Mouse (Mus musculus) kidney, postnatal 14 days (tissue): Measurements from ENCODE around the gene Carm1.
"Not testable (repeated sequence)": the region's sequence is repeated elsewhere in the genome, so short reads cannot be mapped to it uniquely, and the experiment has no call there.

Source experiments
- DNase-seq: peaks from one replicate; pipeline ENCODE4 v3.0.0; 2022; ENCODE audit warnings: mixed read lengths

The Carm1 gene

DNA sequence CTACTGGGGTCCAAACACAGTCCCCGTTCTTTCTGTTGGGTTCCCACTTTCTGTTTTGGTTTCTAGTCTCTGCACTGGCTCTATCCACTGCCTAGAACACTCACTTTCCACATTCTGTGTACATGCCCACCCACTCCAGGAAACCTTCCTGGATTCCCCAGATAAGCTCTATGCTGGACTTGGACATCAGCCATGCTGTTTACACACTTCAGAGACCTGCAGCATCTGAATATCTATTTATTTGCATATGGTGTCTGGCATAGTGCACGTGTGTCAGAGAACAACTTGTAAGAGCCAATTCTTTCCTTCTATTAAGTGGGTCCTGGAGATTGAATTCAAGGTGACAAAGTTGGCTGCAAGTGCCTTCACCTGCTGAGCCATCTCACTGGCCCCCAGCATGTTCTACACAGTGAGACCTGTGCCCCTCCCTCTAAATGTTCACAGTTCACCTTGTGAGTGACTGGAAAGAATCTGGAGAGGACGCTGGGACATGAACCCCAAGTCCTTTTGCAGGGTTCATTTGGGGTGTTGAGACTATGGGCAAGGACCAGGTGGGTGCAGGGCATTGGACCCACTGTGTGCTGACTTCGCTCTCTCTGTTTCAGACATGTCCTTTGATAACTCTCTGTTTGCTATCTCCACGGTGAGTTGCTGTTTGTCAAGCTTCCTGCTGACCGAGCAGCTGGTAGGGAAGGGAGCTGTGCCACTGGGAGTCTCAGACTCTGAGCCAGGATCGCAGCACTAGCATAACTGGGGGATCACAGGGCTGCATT lies 6.5 kb upstream of the Carm1 start:
- DNase-seq = no peak

GRCm38 (mm10) chr9:21542001-21542400 lies 4.7 kb upstream of the Carm1 start:
- DNase-seq = not testable (repeated sequence)

- no peak for DNase-seq
Measured at GRCm38 (mm10) chr9:21545351-21545915, 1.3 kb upstream of the Carm1 start.

GRCm38 (mm10) chr9:21545916-21546788 lies 542 bp upstream of the Carm1 start:
- DNase-seq = peak; percentile 100

DNA sequence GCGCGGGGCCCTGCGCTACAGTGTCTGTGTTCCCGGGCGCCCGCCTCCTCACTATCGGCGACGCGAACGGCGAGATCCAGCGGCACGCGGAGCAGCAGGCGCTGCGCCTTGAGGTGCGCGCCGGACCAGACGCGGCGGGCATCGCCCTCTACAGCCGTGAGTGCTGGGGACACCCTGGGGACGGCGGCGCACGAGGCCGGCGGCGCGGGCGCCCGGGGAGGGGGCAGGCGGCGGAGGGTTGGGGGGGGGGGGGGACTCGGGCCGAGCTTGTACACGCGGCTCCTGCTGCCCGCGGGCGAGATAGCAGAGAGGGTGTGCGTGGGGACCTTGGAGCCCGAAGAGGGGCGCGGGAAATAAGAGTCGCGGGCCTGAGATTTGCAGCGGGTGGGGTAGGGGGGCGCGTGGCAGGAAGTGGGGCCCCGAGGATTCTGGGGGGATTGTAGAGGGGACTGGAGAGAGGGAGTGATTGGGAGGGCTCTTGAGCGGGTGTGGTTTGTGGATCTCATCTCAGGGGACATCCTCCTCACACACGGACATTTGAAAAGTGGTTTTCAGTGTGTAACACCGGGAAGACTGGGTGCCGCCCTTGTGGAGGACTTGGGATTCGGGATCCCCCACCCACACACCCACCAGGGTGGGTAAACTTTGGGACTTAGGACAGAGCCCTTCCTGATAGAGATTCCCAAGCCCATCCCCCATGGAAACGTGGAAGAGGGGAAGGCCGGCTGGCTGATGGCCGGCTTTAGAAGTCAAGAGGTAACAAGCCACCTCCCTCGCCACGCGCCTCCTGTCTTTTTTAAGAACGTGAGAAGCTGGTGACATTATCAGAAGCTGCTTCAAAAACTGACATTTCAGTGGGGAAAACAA lies 614 bp downstream of the Carm1 start:
- peak; percentile 80 for DNase-seq

GRCm38 (mm10) chr9:21551049-21551448 lies 4.4 kb downstream of the Carm1 start:
- DNase-seq = no peak

- DNase-seq = no peak
Measured at GRCm38 (mm10) chr9:21553607-21554273, 7.0 kb downstream of the Carm1 start.

- DNase-seq = no peak
Measured at GRCm38 (mm10) chr9:21555198-21555742, 8.6 kb downstream of the Carm1 start.

DNA sequence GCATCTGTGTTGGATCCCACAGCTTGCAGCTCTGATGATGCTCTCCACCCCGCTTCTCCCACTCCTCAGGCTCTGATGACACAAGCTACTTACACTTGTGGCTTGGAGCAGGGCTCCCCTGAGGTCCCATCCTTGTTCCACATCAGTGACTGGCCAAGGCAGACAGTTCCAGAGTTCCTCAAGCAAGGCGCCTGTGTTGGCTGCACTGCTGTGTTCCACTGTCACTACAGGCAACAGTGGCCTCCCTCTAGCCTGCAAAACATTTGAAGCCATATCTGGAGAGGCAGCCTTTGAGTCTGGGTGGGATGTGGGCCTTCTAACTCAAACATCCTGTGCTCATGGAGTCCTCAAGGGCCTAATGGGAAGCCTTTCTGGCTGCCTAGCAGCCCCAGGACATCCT lies 10.3 kb downstream of the Carm1 start:
- no peak for DNase-seq

- no peak for DNase-seq
Measured at GRCm38 (mm10) chr9:21557556-21557955, 10.9 kb downstream of the Carm1 start.

DNA sequence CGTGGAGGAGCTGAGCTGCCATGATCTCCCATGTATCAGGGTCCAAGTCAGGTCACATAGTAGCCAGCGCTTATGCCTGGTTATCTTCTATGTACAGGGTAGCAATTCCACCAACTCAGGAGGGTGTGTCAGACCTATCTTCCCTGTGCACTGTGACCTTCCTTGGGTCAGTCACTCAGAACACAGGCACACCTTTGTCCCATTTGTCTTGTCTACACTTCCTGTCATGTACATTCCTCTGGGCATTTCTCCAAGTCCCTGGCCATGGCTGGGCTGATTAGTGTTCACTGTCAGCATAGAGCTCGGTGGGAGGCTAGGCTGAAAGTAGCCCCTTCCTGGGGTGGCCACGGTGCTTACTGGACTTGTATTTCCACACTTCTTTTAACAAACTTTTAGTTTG lies 11.7 kb downstream of the Carm1 start:
- DNase-seq = peak; percentile 56

DNA sequence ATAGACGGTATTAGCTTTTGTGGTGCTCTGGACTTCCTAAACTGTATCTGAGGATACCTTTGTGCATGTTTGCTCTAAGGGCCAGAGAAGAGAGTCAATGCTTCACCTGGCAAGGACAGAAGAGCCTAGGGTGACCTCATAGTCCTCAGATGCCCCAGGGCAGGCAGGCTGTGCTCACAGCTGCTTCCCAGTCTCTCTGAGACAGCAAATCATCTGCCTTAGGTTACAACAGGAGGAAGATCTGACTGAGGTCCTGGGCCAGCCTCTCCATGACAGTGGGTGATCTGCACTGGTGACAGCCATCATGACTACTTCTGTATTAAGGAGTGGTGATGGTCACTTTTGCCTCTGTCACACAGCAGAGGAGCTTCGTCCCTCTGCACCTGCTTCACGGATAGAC lies 12.5 kb downstream of the Carm1 start:
- no peak for DNase-seq

- DNase-seq = no peak
Measured at GRCm38 (mm10) chr9:21564420-21564819, 17.7 kb downstream of the Carm1 start.

GRCm38 (mm10) chr9:21565004-21565586 lies 18.4 kb downstream of the Carm1 start:
- no peak for DNase-seq

- no peak for DNase-seq
Measured at GRCm38 (mm10) chr9:21566538-21566937, 19.8 kb downstream of the Carm1 start.

DNA sequence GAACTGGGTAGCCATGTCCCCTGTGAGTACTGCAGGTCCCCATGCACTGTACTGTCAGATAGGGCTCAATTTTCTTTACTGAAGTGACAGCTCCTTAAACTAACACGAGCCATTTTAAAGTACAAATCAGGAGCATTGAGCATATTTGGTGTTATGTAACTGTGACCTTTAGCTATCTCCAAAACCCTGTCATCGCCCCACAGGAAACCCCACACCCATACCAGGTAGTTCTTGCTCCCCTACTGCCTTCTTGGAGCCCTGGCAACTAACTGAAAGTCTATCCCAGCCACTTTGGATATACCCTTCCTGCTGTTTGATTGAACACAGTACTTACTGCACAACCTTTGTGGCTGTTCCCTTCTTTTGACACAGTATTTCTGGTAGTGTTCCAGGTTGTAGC lies 20.4 kb downstream of the Carm1 start:
- no peak for DNase-seq

DNA sequence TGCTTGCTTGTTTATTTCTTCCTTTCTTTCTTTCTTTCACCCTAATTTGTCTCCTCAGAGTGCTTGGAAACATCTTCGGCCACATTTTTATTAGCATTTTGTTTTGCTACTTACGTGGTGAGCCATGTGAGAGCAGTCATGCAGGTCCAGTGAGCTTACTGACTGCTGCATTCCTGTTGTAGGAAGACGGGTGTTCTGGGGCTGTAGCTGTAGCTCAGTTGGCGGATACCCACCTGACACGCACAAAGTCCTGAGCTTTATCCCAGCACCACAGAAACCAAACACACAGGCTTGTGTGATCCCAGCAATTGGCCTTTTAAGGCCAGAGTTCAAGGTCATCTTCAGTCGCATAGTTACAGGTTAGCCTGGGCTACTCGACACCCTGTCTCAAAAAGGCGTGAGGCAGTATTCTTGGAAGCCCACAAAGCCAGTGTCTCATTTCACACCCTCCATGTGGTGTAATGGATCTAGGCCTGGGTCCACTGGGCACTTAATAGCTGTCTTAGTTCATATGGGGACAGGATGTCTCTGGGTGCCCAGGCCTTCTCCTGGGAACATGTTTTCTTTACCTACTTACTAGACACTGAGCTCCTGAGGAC lies 22.1 kb downstream of the Carm1 start:
- DNase-seq = no peak

- DNase-seq = no peak
Measured at GRCm38 (mm10) chr9:21574012-21574801, 27.5 kb downstream of the Carm1 start.

GRCm38 (mm10) chr9:21575253-21575652 lies 28.6 kb downstream of the Carm1 start:
- DNase-seq = no peak

- no peak for DNase-seq
Measured at GRCm38 (mm10) chr9:21576286-21576685, 29.6 kb downstream of the Carm1 start.
